Mouse (Mus musculus) kidney, postnatal 25 days (tissue): ENCODE results near the gene Prkch.

Experiments
- DNase-seq, 2 experiments: peaks; one replicate each; pipeline ENCODE4 v3.0.0; 2021; ENCODE audit warnings: mixed read lengths in 2 of 2

Prkch gene

DNA sequence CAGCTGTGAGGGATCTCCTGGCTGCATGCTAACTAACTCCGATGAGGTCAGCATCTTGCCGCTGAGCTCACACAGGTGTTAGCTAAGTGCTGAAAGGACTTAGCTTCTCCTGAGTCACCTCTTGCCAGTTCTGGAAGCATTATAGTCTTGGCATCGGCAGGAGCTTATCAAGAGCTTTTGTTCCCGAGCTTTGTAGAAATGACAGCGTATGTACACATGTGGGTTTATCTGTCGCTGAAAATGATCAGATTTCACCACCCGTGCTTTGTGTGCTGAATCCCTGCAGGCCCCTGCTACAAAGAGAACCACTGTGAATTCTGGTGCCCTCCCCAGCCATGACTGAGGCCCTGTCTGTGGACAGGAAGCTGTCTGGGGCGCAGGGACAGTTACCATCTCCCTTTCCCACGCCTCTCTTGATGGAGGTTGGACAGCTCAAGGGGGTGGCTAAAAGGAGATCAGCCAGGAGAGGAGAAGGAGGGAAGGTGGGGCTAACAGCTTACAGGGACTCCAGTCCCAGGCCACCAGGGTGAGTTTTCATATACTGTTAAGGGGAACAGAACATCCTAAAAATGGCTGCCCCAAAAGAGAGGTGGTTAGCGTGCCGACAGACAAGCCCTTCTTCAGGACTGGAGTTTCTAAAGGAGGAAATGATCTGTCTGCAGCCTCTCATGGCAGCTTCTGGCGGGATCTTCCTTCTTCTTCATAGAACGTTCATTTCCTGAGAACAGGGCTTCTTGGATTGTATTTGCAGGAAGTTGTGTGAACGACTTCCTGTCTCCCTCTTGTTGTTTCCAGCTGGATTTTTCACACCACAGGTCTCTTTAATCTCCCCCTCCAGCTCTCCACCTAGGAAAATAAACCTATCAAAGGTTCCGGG is 180.3 kb downstream of the Prkch start:
- DNase-seq: peak in 1 of 2 experiments; percentile 40

GRCm38 (mm10) chr12:73766152-73766551 is 181.6 kb downstream of the Prkch start:
- DNase-seq: peak in 1 of 2 experiments; percentile 75

- no peak for DNase-seq
Observed at GRCm38 (mm10) chr12:73768788-73769187, 184.2 kb downstream of the Prkch start.

- DNase-seq: peak in 1 of 2 experiments; percentile 45
Observed at GRCm38 (mm10) chr12:73769536-73769935, 184.9 kb downstream of the Prkch start.

DNA sequence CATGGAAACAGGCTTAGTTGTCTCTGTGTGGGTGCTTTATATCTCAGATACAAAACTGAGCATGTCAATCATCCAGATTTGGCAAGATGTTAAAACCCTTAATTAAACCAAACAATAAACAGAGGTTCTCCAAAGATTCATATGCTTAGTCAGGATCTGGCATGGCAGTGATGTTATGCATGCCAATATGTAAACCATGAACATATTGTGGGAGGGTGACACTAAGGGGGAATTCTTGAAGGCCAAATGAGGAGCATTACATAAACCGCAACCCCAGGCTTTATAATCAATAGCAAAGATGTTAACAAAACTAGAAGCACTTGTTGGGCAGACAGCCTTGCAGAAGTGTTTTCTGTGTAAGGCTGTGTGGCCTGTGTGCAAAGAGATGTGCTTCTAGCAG is 186.2 kb downstream of the Prkch start:
- DNase-seq: no peak

GRCm38 (mm10) chr12:73774793-73775385 is 190.3 kb downstream of the Prkch start:
- no peak for DNase-seq

- DNase-seq: no peak
Observed at GRCm38 (mm10) chr12:73776401-73776945, 191.9 kb downstream of the Prkch start.

DNA sequence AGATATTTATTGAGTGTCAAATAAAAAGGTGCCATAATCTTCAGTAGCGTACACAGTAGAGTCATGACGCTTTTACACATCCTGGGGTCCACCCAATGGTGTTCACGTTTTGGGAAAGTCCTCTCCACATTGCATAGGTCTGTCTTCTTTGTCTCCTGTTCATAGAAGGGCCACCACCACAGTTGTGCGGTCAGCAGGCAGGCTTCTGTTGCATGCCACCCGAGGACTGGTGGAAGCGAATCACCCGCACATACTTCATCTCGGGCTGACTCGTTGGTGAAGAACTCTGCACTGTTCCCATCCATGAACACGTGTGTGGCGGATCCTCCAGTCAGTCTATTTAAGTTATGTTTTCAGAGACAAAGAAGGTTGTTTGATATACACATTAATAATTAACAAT is 193.1 kb downstream of the Prkch start:
- no peak for DNase-seq

GRCm38 (mm10) chr12:73779332-73780231 is 195.0 kb downstream of the Prkch start:
- DNase-seq: peak in 1 of 2 experiments; percentile 46

- no peak for DNase-seq
Observed at GRCm38 (mm10) chr12:73781425-73782032, 196.9 kb downstream of the Prkch start.

GRCm38 (mm10) chr12:73786909-73787308 is 202.3 kb downstream of the Prkch start:
- peak; percentile 94 to 95 for DNase-seq

DNA sequence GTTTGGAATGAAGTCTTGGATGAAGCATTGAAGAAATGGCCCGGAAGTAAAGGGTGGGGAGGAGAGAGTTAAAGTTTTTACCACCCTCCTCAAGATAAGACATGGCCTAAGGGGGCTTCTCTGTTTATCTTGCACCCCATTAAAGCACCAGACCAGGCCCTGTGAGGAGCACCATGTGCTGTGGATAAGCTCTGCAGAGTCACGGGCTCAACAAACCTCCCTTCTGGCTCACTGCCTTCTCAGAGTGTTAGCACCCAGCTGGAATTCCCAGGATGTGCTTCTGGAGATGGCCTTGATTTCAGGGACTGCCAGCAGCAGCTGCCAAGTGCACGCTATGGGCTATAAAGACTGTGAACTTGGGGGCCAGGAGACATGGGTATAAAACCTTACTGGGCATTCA is 204.3 kb downstream of the Prkch start:
- DNase-seq: peak in 1 of 2 experiments; percentile 46

- DNase-seq: peak; percentile 51 to 82
Observed at GRCm38 (mm10) chr12:73790571-73791108, 206.0 kb downstream of the Prkch start.

DNA sequence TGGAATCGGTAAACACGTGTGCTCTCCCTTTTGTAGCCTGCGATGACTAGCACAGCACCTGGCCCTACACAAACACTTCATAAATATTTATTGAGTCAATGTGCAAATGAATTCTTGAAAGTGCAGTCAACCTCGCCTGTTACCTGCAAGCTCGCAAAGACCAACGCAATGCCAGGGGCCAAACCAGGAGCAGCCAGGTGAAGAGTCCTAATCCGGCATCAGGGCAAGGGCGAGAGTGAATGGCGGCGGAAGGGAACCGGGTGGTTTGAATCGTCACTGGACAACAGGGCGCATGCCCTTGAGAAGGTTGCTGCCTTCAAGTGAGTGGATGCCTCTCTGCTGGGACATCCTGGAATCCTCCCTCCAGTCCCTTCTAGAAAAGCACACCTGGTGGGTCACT is 208.6 kb downstream of the Prkch start:
- peak; percentile 60 to 84 for DNase-seq

GRCm38 (mm10) chr12:73793744-73794143 is 209.1 kb downstream of the Prkch start:
- DNase-seq: peak; percentile 34 to 52

DNA sequence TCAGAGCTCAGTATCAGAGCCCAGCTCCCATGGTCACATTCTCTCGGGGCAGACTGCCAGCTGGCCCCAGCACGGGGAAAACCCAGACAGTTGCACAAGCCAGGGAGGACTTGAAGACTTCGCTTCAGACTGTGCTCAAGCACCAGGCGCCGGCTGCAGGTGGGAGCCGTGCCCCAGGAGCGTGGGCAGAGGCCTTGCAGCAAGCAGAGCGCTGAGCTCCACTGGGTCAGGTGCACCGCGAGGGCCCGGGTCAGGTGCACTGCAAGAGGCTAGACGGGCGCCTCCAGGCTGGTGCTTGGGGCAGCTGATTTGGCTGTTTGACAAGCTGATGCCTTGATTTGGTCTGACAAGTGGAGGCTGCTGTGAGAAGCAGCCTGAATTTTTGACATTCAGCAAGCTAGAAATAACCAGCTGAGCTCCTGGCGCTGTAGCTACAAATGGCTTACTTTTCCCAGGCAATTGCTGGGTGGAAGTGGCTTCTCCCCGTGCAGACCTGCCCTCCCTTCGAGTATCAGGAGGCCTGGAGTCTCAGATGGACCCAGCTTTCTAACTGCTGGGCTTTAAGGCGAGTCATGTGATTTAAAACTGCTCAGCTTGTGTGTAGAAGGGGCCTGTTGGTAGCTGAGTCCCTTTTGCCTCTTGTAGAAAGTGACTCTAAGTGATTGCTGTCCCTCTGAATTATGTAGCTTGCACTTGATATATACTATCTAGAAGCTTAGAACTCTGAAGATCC is 209.7 kb downstream of the Prkch start:
- DNase-seq: peak; percentile 92 to 95

GRCm38 (mm10) chr12:73799671-73800070 is 215.1 kb downstream of the Prkch start:
- no peak for DNase-seq

- DNase-seq: peak; percentile 56 to 70
Observed at GRCm38 (mm10) chr12:73800886-73801285, 216.3 kb downstream of the Prkch start.

GRCm38 (mm10) chr12:73801845-73802244 is 217.2 kb downstream of the Prkch start:
- DNase-seq: no peak

GRCm38 (mm10) chr12:73802379-73803057 is 217.9 kb downstream of the Prkch start:
- no peak for DNase-seq

GRCm38 (mm10) chr12:73803946-73804345 is 219.3 kb downstream of the Prkch start:
- no peak for DNase-seq
